Mouse (Mus musculus) ES-Bruce4 (cell line): ENCODE results near the gene Lrrc1. TPM values are rescaled to one million over a fixed set of nuclear protein-coding genes. Genes with fewer than 3 reads are reported as not detected.

Source experiments
- H3K27ac ChIP-seq: 2 replicates; pipeline ENCODE4 v1.5.1; 2012; ENCODE audit warnings: low read length, inconsistent platforms; ENCODE audit not compliant: insufficient read depth
- H3K27me3 ChIP-seq: 2 replicates; pipeline ENCODE4 v1.6.1; 2012; ENCODE audit warnings: mild to moderate bottlenecking, low read length, inconsistent platforms; ENCODE audit not compliant: control insufficient read depth, poor library complexity, insufficient read depth, severe bottlenecking
- H3K36me3 ChIP-seq: 2 replicates; pipeline ENCODE4 v1.6.1; 2012; ENCODE audit warnings: inconsistent platforms, mild to moderate bottlenecking, low read length, moderate library complexity; ENCODE audit not compliant: control insufficient read depth, poor library complexity, insufficient read depth, severe bottlenecking
- H3K4me1 ChIP-seq: one replicate; pipeline ENCODE4 v1.8.1; 2011; ENCODE audit warnings: low read length; ENCODE audit not compliant: control insufficient read depth, insufficient read depth
- H3K4me3 ChIP-seq: 2 replicates; pipeline ENCODE4 v1.5.1; 2011; ENCODE audit warnings: low read depth, mild to moderate bottlenecking, low read length
- H3K9ac ChIP-seq: 2 replicates; pipeline ENCODE4 v1.6.1; 2012; ENCODE audit warnings: low read depth, mild to moderate bottlenecking, inconsistent platforms; ENCODE audit not compliant: poor library complexity, severe bottlenecking
- H3K9me3 ChIP-seq: replicated peaks from 2 replicates; pipeline ENCODE4 v1.6.1; 2012; ENCODE audit warnings: mild to moderate bottlenecking, low read length, inconsistent platforms; ENCODE audit not compliant: control insufficient read depth, poor library complexity, insufficient read depth, severe bottlenecking
- CTCF ChIP-seq: IDR thresholded peaks from one replicate; pipeline ENCODE4 v1.8.1; 2011; ENCODE audit warnings: low read depth, low read length
- EP300 ChIP-seq: IDR thresholded peaks from 2 replicates; pipeline ENCODE4 v1.6.1; 2011; ENCODE audit warnings: low read depth, low read length; ENCODE audit not compliant: insufficient read depth
- POLR2A ChIP-seq: IDR thresholded peaks from one replicate; pipeline ENCODE4 v1.8.1; 2011; ENCODE audit warnings: low read length; ENCODE audit not compliant: insufficient read depth
- polyA plus RNA-seq: library from polyadenylated mRNA; stranded (reverse); fragments of >200 nt; gene quantifications from 2 replicates; pipeline ENCODE4 v1.2.4, GENCODE M21; 2011; ENCODE audit warnings: low read depth; ENCODE audit not compliant: missing spikeins, insufficient read depth, insufficient read length

The Lrrc1 gene
- polyA plus RNA-seq, 1 experiment: 20.9 TPM

DNA sequence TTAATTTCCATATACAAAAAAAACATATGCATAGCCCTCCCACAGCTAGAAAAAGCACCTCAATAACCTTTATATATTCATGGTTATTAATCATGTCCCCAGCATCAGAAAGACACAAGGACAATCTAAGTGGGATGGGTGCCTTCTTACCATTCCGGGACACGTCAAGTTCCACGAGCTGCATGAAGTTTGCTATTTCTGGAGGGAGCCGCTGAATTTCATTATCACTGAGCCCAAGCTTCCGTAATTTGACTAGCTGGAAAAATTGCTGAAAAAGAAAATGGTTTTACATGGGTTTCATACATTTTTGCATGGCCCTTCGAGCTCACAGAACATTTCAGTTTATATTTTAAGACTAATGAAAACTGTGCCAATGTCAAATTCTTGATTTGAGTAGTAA lies 45.6 kb downstream of the Lrrc1 start:
- Histone ChIP-seq H3K9ac (no peak overlapping the region), H3K4me1 (no peaks in the 10 kb centered on the region), H3K4me3 (no peak overlapping the region), H3K27me3 (no peaks in the 10 kb centered on the region), H3K36me3 (no peaks in the 10 kb centered on the region), H3K9me3 (no peaks in the 10 kb centered on the region), H3K27ac (no peak overlapping the region)
- TF ChIP-seq CTCF (no peak), POLR2A (no peak), EP300 (no peak)

- H3K36me3 ChIP-seq: no peaks in the 10 kb centered on the region
- no peak overlapping the region for H3K9ac ChIP-seq
- peak overlapping the region; percentile 16; the same call in 1 of the 2 replicates for H3K27ac ChIP-seq
- no peaks in the 10 kb centered on the region for H3K27me3 ChIP-seq
- no peaks in the 10 kb centered on the region for H3K9me3 ChIP-seq
- no peaks in the 10 kb centered on the region for H3K4me1 ChIP-seq
- TF ChIP-seq POLR2A: no peak
- H3K4me3 ChIP-seq: no peak overlapping the region
Observed at GRCm38 (mm10) chr9:77498406-77498805, 46.3 kb downstream of the Lrrc1 start.

DNA sequence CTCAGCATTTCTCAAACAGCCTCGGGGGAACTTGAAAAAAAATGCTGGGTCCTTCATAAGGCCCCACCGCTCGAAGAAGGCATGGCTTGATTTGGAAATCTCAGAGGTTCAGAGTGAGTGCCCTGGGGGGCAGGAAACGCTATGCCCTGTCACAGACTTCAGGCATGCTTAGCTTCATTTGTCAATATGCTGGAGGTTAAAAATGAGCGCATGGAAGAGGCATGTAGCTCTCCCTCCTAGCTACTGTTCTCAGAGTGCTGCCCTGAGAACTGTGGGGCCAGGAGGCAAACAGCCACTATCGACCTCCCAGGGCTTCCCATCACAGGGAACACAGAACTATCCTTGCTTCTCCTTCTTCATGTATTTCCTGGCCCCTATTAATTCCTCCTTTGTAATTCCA lies 47.5 kb downstream of the Lrrc1 start:
- H3K9me3 ChIP-seq: no peaks in the 10 kb centered on the region
- H3K9ac ChIP-seq: no peak overlapping the region
- H3K36me3 ChIP-seq: no peaks in the 10 kb centered on the region
- TF ChIP-seq CTCF: no peak
- no peak for TF ChIP-seq POLR2A
- no peak for TF ChIP-seq EP300
- no peaks in the 10 kb centered on the region for H3K27me3 ChIP-seq
- no peak overlapping the region for H3K27ac ChIP-seq
- no peak overlapping the region for H3K4me3 ChIP-seq
- H3K4me1 ChIP-seq: no peaks in the 10 kb centered on the region

DNA sequence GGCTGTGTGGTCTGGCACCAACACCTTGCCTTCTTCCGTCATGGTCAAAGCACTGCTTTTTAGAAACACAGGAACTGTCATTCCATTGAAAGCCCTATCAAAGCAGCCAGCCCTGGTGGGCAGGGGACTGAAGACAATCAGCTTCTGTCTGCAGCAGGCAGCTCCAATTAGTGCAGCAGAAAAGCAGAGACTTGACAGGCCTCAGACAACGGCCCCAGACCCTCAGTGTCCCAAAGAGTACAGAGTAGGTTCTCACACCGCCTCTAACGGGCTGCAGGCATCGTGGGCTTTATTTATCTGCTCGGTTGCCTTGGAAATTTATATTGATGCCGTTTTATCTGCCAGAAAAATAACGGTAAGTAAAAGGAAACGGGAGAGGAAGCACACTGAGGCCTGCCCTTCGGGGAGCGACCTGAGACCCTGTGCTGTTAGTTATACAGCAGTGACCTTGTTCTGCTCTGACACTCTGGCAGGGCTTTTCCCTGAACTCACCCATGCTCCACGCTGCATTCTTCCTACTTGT lies 48.1 kb downstream of the Lrrc1 start:
- no peaks in the 10 kb centered on the region for H3K36me3 ChIP-seq
- no peaks in the 10 kb centered on the region for H3K4me1 ChIP-seq
- no peaks in the 10 kb centered on the region for H3K9me3 ChIP-seq
- H3K4me3 ChIP-seq: no peak overlapping the region
- no peak for TF ChIP-seq CTCF
- no peak for TF ChIP-seq EP300
- TF ChIP-seq POLR2A: no peak
- H3K27ac ChIP-seq: no peak overlapping the region
- H3K27me3 ChIP-seq: no peaks in the 10 kb centered on the region
- H3K9ac ChIP-seq: no peak overlapping the region

DNA sequence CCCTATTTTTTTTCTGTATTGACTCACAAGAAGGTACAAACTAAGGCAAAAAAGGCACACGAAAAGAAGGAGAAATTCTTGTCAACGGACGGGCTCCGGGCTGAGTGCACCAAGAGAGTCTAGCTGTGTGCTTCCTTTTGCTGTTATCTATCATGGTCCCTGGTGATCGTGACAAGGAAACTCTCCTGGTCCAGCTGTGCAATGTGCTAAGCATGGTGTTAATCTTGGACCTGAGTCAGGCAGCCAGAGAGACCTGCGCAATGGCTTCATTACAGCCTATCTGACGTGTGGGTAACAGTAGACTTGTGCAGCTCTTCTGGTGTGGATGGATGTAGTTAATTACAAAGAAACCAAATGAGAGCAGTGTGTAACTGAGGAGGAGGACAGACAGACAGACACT lies 50.4 kb downstream of the Lrrc1 start:
- Histone ChIP-seq H3K4me3 (no peak overlapping the region), H3K4me1 (no peaks in the 10 kb centered on the region), H3K36me3 (no peaks in the 10 kb centered on the region), H3K27ac (no peak overlapping the region), H3K9me3 (no peaks in the 10 kb centered on the region), H3K9ac (no peak overlapping the region), H3K27me3 (no peaks in the 10 kb centered on the region)
- no peak for TF ChIP-seq CTCF
- TF ChIP-seq EP300: no peak
- TF ChIP-seq POLR2A: no peak

DNA sequence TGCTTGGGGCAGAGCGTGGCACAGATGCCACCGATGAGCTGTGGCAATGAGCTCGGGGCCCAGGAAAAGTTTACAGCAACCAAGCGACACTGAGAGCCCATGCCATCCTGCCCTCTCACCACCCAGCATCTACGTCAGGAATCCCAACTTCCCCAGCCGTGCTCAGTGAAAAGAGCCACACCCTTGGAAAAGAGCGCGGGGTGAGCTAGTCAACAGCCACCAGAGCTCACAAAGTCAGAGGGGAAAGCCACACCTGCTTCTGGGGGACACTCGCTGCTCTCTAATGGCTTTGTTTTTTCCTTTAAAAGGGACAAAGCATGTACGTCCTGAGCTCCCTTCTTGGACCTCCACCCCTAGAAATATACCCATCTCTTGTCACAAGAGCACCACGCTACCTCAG lies 56.1 kb downstream of the Lrrc1 start:
- H3K4me1 ChIP-seq: no peaks in the 10 kb centered on the region
- H3K36me3 ChIP-seq: no peaks in the 10 kb centered on the region
- H3K27me3 ChIP-seq: no peaks in the 10 kb centered on the region
- H3K9me3 ChIP-seq: no peaks in the 10 kb centered on the region
- H3K9ac ChIP-seq: no peak overlapping the region
- no peak overlapping the region for H3K27ac ChIP-seq
- TF ChIP-seq EP300 (no peak), POLR2A (no peak), CTCF (no peak)
- H3K4me3 ChIP-seq: no peak overlapping the region
